Mouse (Mus musculus): ENCODE measurements around the gene Pnpla5.
"Not testable (repeated sequence)": the region's sequence is repeated elsewhere in the genome, so short reads cannot be mapped to it uniquely, and the experiment has no call there.

The Pnpla5 gene

DNA sequence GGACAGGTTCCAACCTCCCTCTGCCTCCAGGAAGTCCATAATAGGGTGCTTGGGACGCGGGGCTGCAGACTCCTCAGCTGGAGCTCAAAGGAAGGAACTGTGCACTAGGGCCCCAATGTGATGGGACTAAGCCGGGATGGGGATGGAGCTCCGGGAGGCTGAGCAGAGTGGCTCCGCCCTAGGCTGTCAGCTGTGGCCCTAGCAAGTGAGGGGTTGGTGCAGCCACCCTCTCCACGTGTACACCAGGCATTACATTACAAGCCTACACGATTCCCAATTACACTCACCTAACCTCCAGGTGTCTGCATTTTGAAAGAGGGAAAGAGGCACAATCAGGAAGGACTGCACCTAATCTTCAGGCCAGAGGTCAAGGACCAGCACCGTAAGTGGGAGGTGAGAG is at the start of gene Pnpla5:
Gene Pnpla5, minus strand, starts transcription at position 101 of the 400 bp plus-strand sequence.
- no peak for DNase-seq (ENCODE audit: low spot score in 2 of 2)

- DNase-seq (ENCODE audit: low spot score in 2 of 2) = no peak
Observed at GRCm38 (mm10) chr15:84171166-84171565, 48.2 kb upstream of the Pnpla5 start.

- no peak for DNase-seq (ENCODE audit: low spot score in 2 of 2)
Observed at GRCm38 (mm10) chr15:84169511-84169910, 46.5 kb upstream of the Pnpla5 start.

DNA sequence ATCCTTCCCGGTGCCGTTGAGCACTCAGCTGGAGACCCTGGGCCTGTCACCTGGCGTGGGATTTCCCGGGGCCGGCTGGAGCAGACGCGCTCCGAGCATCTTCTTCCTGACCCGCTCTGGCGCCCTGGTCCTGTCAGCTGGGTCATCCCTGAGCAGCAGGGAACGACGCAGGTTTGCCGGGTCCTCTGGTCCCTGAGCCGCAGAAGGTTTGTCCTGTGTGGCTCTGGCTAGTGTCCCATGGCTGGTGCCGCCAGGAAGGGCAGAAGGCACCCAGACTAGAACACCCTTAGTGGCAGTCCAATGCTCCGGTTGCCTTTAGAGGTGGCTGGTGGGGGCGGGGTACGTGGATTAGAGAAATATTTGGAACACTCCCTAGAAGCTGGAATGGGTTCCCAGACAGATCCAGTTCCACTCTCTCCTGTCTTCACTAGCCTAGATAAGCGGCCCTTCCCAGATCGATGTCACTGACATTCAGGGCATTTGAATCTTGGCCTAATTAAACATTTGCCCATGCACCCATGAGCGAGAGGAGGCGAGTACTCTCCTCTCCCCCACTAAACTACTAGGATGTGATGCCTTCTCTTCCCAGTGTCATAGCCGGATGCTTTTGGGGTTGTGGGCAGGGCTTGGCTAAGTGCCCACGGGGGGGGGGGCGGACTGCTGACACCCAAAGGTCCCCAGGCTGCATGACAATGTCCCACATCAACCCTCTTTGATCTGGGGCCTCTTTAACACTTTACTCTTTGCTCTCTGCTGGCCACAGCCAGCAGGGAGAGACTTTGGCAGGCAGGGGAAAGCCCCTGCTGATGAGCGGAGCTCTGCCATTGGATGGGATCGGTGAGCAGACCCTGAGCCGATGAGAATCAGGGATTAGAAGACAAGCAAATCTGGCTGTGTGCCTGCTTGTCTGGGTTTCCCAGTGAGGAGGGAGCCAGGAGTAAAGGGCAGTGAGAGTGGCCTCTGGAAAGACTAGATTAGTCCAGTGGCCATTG is 45.5 kb upstream of the Pnpla5 start:
- DNase-seq (ENCODE audit: low spot score in 2 of 2) = no peak

GRCm38 (mm10) chr15:84167600-84167999 is 44.6 kb upstream of the Pnpla5 start, which contains the start of gene Pnpla3:
Gene Pnpla3 (plus strand): TSS chr15:84167837.
- peak; percentile 39 to 44 for DNase-seq (ENCODE audit: low spot score in 2 of 2)

DNA sequence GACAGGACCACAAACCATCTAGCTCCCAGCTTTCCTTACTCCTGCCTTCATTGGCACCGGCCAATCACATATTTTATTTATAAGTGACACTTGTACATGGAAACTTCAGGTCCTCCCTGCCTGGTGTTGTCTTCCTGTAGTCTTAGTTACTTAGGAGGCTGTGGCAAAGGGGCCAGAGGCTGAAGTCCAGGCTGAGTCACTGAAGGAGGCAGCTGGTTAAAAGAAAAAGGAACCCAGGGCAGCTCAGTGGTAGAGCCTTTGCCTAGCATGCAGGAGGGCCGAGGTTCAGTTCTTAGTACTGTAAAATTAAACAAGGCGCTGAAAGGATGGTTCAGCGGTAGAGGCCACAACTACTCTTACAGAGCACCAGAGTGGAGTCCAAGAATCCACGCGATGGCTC is 43.8 kb upstream of the Pnpla5 start:
- no peak for DNase-seq (ENCODE audit: low spot score in 2 of 2)

- DNase-seq (ENCODE audit: low spot score in 2 of 2) = no peak
Observed at GRCm38 (mm10) chr15:84161871-84162270, 38.9 kb upstream of the Pnpla5 start.

DNA sequence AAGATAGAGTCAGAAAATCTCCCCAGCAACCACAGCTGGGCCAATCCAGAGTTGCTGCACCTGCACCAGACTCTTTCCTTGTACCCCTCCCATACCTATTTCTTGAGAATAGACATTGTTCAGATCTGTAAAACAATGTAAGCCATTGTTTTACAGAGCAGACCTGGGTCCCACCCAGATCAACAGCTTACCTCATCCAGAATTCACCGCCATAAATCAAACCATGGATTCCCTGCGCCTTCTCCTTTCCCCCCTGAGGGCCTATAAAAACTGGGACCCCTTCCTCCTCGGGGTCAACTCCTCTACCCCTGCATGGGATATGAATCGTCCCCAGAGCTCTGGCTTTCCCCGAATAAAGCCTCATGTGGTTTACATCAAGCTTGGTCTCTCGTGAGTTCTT is 34.6 kb upstream of the Pnpla5 start:
- DNase-seq (ENCODE audit: low spot score in 2 of 2) = not testable (repeated sequence)

DNA sequence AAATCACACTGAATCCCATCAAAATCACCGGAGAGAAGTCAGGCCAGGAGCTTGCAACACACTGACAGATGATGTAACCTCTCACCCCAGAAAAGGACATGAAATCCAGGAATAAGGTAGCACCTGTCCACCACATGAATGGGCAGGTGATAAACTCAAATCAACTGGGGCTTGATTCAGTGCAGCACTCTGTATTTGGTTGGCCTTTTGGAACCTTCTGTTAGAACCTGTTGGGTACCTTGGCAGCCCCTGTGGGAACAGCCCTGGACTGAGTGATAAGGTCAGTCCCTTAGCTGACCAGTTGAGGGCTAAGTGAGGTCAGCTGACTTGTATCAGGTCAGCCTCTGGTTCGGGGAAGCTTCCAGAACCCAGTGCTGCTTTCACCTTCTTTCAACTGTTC is 33.2 kb upstream of the Pnpla5 start:
- no peak for DNase-seq (ENCODE audit: low spot score in 2 of 2)

DNA sequence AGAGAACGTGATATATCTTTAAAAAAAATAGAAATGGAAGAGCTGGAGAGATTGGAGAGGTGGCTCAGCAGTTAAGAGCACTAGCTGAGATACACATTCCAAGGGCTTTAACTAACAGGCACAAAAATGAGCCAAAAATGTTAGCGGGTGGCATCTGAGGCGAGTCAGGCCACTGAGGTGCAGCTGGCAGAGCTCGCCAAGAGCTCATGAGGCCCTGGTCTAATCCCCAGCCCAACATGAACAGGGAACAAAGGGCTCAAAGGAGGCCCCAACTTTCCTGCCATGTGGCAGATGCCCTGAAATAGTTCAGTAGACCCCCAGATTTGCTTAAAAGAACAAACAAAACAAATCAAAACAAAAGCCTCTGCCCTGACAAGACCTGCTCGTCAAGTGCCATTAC is 18.0 kb upstream of the Pnpla5 start:
- no peak for DNase-seq (ENCODE audit: low spot score in 2 of 2)

GRCm38 (mm10) chr15:84140109-84140508 is 17.1 kb upstream of the Pnpla5 start:
- DNase-seq (ENCODE audit: low spot score in 2 of 2) = no peak

GRCm38 (mm10) chr15:84139592-84140005 is 16.6 kb upstream of the Pnpla5 start:
- DNase-seq (ENCODE audit: low spot score in 2 of 2) = no peak

DNA sequence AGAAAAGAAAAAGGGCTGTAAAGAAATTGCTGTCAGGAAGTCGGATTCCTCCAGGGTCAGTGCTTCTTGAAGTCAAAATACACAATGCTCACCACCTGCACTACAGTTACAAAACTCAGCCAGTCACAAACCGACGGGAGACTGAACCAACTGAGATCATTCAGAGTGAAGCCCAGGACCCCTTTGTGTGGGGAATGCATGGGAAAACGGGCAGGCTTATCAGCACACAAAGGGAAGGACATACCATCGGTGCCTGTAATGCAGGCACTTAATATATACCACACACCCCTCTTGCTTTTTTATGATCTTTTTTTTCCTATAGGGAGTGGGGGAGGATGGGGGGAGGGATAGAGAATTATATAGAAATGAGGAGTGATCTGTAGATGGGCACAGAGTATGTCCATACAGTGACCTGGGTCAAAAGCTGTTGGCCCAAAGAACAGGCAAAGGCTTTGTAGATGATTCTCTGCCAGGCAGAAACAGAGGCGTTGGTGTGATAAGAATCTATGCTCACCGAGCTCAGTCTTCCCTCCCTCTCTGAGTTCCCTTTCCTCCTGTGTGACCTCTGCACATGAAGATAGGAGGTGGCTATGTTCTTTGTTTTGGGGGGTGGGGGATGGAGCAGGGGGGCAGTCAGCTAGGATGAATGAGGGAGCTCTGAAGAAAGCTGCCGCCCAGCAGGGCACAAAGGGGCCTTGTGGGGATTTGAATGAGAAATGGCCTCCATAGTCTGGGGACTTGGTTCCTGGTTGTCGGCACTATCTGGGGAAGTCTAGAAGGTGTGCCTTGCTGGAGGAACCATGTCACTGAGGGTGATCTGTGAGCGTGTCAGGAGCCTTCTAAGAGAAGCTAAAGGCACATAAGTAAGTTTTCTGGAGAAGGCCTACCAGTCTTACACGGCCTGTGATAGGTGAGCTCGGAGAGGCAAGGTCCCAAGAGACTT is 13.8 kb upstream of the Pnpla5 start:
- no peak for DNase-seq (ENCODE audit: low spot score in 2 of 2)

DNA sequence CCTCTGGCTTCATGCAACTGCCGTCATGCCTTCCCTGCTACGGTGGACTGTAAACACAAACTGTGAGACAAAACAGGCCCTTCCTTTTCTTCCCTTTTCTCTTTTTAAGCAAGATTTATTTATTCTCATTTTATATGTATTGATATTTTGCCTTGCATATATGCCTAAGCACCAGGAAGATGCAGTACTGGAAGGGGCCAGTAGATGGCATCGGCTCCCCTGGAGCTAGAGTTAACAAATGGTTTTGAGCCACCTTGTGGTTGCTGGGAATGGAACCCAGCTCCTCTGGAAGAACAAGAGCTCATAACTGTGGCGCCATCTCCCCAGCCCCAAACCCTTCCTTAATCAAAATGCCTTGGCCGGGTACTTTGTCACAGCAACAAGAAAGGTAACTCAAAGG is 12.5 kb upstream of the Pnpla5 start:
- peak in 1 of 2 experiments; percentile 14 for DNase-seq (ENCODE audit: low spot score in 2 of 2)

DNA sequence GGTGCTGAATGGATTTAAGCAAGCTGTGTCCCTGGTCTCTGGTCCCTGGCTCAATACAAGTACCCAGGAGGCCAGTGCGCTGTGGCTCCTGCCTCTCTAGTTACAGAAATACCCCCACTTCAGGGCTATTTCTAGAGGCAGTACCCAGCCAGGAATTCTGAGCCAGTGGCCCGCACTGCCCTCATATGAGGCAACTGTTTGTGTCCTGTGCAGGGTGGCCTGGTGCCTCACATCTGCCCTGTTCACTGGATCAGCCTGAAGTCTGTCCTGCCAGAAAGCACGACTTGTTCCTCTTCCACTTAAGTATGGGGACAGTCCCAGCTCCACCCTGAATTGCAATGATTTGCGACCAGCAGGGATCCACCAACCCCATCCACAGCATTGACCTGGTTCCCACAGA is 10.5 kb upstream of the Pnpla5 start:
- DNase-seq (ENCODE audit: low spot score in 2 of 2) = no peak

DNA sequence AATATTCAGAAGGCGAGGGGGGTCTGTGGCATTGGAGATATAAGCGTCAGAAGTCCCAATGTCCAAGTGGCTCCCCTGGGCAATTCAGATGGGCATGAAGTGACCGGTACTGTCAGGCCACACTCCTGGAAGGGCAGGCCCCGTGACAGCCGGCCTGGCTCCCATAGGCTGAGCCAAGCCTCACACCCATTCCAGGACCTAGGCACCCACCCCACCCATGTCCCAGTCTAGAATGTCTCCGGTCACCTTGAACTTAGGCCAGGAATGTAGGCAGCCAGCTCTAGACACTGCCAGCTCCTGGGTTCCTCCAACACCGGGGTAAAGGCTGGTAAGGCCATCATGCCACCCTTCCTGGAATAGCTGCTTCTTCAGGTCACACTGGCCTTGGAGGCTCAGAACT is 9.0 kb upstream of the Pnpla5 start:
- DNase-seq (ENCODE audit: low spot score in 2 of 2) = no peak

DNA sequence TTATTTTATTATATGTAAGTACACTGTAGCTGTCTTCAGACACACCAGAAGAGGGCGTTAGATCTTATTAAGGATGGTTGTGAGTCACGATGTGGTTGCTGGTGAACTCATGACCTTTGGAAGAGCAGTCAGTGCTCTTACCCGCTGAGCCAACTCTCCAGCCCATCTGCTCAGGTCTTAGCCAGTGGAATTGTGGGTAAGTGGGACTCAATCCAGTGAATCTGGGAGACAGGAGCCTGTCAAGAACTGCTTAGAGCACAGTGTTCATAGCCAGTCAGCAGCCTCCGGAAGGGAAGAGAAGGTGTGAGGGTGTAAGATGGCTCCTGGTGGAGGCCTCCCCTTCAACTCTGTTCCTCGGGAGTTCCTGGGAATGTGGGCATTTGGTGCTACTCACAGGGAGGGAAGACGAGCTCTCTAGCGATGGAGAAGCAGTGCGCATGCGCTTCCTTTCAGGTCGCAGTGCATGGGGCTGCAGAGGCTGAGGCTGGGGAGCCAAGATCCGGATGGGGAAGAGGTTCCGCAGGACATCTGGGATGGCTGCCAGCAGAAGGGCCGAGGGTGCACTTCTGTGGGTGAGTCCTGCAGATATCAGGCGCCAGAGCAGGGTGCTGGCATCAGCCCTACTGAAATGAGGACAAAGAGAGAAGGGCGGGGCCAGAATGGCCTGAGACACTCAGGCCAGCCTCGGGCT is 8.3 kb upstream of the Pnpla5 start:
- no peak for DNase-seq (ENCODE audit: low spot score in 2 of 2)

- no peak for DNase-seq (ENCODE audit: low spot score in 2 of 2)
Observed at GRCm38 (mm10) chr15:84126871-84127270, 3.9 kb upstream of the Pnpla5 start.

GRCm38 (mm10) chr15:84126447-84126846 is 3.5 kb upstream of the Pnpla5 start:
- no peak for DNase-seq (ENCODE audit: low spot score in 2 of 2)

- DNase-seq (ENCODE audit: low spot score in 2 of 2) = no peak
Observed at GRCm38 (mm10) chr15:84124086-84124485, 1.1 kb upstream of the Pnpla5 start.

GRCm38 (mm10) chr15:84121036-84121435 is 1.9 kb downstream of the Pnpla5 start:
- DNase-seq (ENCODE audit: low spot score in 2 of 2) = no peak

GRCm38 (mm10) chr15:84120612-84121011 is 2.4 kb downstream of the Pnpla5 start:
- DNase-seq (ENCODE audit: low spot score in 2 of 2) = no peak

Data from spleen, postnatal 14 days (tissue).